Mouse (Mus musculus) intestine, embryonic 15.5 days (tissue): ENCODE results near the gene Zmat3. TPM values are rescaled to one million over a fixed set of nuclear protein-coding genes. Genes with fewer than 3 reads are reported as not detected.

Experiments
- ATAC-seq: fragments of 200-750 bp; cut with Nextera tagmentation; 2 replicates; pipeline ENCODE4 v1.8.0; 2017; ENCODE audit warnings: moderate TSS enrichment, moderate library complexity
- H3K27ac ChIP-seq: fragments of 300-500 bp; sonication (generic); 2 replicates; pipeline ENCODE4 v1.5.1; 2015; ENCODE audit warnings: mild to moderate bottlenecking, inconsistent platforms
- H3K27me3 ChIP-seq: fragments of 300-500 bp; sonication (generic); replicated peaks from 2 replicates; pipeline ENCODE4 v1.6.1; 2015; ENCODE audit warnings: inconsistent platforms
- H3K36me3 ChIP-seq: fragments of 300-500 bp; sonication (generic); 2 replicates; pipeline ENCODE4 v1.6.1; 2015; ENCODE audit warnings: inconsistent platforms
- H3K4me1 ChIP-seq: fragments of 300-500 bp; sonication (generic); replicated peaks from 2 replicates; pipeline ENCODE4 v1.6.1; 2015; ENCODE audit warnings: inconsistent platforms
- H3K4me2 ChIP-seq: fragments of 300-500 bp; sonication (generic); replicated peaks from 2 replicates; pipeline ENCODE4 v1.6.1; 2015; ENCODE audit warnings: mild to moderate bottlenecking, inconsistent platforms
- H3K4me3 ChIP-seq: fragments of 300-500 bp; sonication (generic); replicated peaks from 2 replicates; pipeline ENCODE4 v1.5.1; 2015; ENCODE audit warnings: inconsistent platforms
- H3K9ac ChIP-seq: fragments of 300-500 bp; sonication (generic); 2 replicates; pipeline ENCODE4 v1.6.1; 2015; ENCODE audit warnings: inconsistent platforms
- H3K9me3 ChIP-seq: fragments of 300-500 bp; sonication (generic); 2 replicates; pipeline ENCODE4 v1.6.1; 2016; ENCODE audit warnings: inconsistent platforms
- WGBS: fragments of 180-500 bp; shearing (Covaris S2); methylation state at CpG from one replicate; pipeline ENCODE4 v1.1.7; 2015; 5-methylcytosine and 5-hydroxymethylcytosine counted together
- polyA plus RNA-seq: library from polyadenylated mRNA; unstranded; fragments of >200 nt; fragmentation: Nextera tagmentation; extraction: Ambion mirVana; gene quantifications from 2 replicates; pipeline ENCODE4 v1.2.1, GENCODE M21; 2015

Gene Zmat3
- polyA plus RNA-seq, 1 experiment from 2014 or later, result 4.2 TPM

DNA sequence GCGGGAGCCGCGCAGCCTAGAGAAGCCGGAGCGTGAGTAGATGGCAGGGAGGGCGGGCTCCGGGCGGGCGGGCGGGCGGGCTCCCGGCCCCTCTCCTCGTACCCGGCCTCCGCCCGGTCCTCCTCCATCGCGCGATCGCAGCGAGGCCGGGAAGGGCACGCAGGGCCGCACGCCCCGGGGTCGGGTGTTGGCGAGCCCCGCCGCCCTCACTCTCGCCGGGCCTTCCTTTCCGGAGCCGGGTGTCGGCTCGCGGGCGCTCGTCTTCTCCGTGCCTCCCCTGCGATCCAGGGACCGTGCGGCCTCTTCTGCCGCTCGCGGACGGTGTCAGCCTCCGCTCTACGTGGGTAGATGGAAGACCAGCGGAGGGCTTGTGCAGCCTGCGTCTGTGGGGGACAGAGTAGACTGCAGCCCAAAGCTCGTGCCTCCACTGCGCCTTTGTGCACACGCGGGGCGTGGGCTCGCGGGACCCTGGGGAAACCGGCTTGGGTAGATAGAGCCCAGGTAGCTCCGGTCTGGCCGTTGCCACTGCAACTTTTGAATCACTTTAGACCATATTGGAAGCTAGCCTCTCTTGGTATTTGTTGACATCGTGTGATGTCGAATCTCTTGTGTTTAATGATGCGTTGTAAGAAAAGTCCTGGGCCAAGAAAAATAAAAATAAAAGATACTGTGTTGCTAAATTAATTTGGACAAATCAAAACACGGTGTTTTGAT lies 31.8 kb upstream of the Zmat3 start, which contains the start of gene Pik3ca:
TSS of gene Pik3ca (plus strand) at position 211 of the 714 bp plus-strand sequence.
- H3K9ac ChIP-seq, result peak within 1 kb of the TSS; percentile 92
- peak within 1 kb of the TSS; percentile 99 for H3K27ac ChIP-seq
- no peaks in the 10 kb centered on the region for H3K27me3 ChIP-seq
- peak; percentile 72 for ATAC-seq
- H3K4me1 ChIP-seq, result peaks cover 18% of the 10 kb centered on the region
- H3K36me3 ChIP-seq, result no peaks in the 10 kb centered on the region
- under 1% methylated on average over 61 of the region's 65 CpGs for WGBS
- peak within 1 kb of the TSS; percentile 63 for H3K4me2 ChIP-seq
- no peaks in the 10 kb centered on the region for H3K9me3 ChIP-seq
- H3K4me3 ChIP-seq, result peak within 1 kb of the TSS; percentile 93

- under 1% methylated on average over 50 of the region's 77 CpGs for WGBS
- Histone ChIP-seq H3K9me3 (no peaks in the 10 kb centered on the region), H3K36me3 (no peaks in the 10 kb centered on the region), H3K27me3 (no peaks in the 10 kb centered on the region), H3K9ac (peak overlapping the region; percentile 92), H3K27ac (peak overlapping the region; percentile 99), H3K4me3 (peak overlapping the region; percentile 93), H3K4me2 (peak overlapping the region; percentile 63), H3K4me1 (peaks cover 18% of the 10 kb centered on the region)
- ATAC-seq, result peak; percentile 98
These were observed 31.1 kb upstream of the Zmat3 start for GRCm38 (mm10) chr3:32396794-32397460.

DNA sequence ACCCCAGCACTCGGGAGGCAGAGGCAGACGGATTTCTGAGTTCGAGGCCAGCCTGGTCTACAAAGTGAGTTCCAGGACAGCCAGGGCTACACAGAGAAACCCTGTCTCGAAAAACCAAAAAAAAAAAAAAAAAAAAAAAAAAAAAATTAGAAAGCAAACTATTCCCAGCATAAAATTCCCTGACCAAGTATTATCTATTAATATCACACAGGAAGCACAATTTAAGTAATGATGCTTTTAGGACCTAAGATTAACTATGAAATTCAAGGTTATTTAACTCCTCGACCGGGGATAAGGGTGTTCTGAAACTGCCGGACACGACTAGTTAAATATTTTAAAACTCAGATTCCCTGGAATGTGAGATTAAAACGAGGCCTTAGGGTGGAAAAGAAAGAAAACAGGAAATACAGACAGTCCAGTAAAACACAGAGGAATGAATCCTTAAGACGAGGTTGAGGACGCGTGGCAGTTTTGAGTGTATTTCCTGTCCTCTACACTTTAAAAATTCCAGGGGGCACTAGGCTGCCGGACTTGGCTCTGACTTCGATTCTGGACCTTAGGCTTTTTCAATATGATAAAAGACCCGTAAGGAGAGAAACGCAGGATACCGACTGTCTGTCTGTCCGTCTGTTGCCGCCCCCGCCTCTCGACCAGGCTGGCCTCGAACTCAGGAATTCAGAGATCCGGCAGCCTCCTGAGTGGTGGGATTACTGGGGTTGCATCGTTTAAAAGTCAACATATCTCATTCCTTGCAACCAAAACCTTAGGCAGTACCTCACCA lies 30.1 kb upstream of the Zmat3 start:
- peak overlapping the region; percentile 99 for H3K27ac ChIP-seq
- H3K9me3 ChIP-seq, result no peaks in the 10 kb centered on the region
- WGBS, result 17% methylated on average over 24 of the region's 24 CpGs
- peak overlapping the region; percentile 93 for H3K4me3 ChIP-seq
- no peaks in the 10 kb centered on the region for H3K36me3 ChIP-seq
- peaks cover 13% of the 10 kb centered on the region; the same call in 1 of the 2 replicates for H3K4me1 ChIP-seq
- ATAC-seq, result peak; percentile 6
- no peaks in the 10 kb centered on the region for H3K27me3 ChIP-seq
- peak overlapping the region; percentile 39 for H3K9ac ChIP-seq
- peak overlapping the region; percentile 63 for H3K4me2 ChIP-seq

DNA sequence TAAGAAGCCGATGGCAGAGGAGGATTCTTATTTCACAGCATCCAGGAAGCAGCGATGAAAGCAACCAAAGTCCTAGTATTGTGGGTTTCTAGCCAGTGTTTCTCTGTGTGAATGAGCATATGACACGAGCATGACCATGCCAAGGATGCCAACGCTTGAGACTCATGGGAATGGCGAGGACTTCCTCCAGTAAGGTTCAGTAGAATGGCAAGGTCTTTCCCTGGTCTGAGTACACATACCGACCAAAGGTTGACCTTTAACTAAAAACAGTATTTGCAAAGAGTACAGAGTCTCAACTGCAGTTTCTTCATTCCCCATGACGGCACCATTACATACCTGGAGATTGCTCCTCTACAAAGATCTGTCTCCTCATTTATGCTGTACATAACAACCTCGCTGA lies 28.2 kb upstream of the Zmat3 start:
- no peaks in the 10 kb centered on the region for H3K9me3 ChIP-seq
- no peak overlapping the region for H3K4me2 ChIP-seq
- H3K4me3 ChIP-seq, result no peak overlapping the region
- no peaks in the 10 kb centered on the region for H3K4me1 ChIP-seq
- no peaks in the 10 kb centered on the region for H3K27me3 ChIP-seq
- no peak for ATAC-seq
- H3K9ac ChIP-seq, result no peak overlapping the region
- H3K36me3 ChIP-seq, result no peaks in the 10 kb centered on the region
- WGBS, result 86% methylated on average over 8 of the region's 8 CpGs
- no peak overlapping the region for H3K27ac ChIP-seq

DNA sequence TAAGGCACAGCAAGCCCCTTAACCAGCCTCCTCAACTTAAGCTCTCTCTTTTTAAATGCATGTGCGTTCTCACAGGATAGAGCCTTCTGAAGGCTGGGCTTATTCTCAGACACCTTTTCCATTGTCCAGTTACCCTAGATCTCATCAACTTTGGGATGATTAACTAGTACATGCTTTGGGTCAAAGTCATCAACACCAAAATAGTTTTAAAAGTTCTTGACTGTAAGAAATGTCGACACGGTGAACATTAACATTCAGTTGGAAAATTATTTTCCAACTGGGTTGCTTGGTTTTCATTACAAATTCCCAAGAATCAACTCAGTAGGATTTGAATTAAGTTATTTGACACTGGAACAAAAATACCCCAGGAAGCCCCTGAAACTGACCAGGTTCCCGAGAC lies 27.0 kb upstream of the Zmat3 start:
- no peaks in the 10 kb centered on the region for H3K36me3 ChIP-seq

DNA sequence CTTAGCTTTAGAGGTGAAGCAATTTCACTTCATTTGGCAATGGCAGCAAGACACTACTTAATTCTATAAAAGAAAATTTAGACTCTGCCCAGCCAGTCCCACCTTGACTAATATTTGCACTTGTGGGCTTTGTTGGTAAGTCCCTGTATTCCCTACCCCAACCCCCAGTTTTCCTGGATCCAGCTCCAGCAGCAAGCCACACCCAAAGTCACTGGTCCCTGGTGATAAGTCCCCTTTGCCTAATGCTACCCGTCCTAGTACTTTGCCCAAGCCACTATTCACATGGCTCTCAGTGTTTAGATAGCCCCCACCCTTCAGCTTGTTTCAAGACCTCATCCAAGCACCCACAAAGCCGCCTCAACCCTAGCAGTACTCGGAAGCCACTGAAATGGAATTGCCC lies 15.7 kb upstream of the Zmat3 start:
- H3K4me2 ChIP-seq, result no peak overlapping the region
- H3K27me3 ChIP-seq, result no peaks in the 10 kb centered on the region
- WGBS, result 61% methylated on average over 3 of the region's 3 CpGs
- no peak overlapping the region for H3K27ac ChIP-seq
- no peak overlapping the region for H3K9ac ChIP-seq
- H3K9me3 ChIP-seq, result no peaks in the 10 kb centered on the region
- no peaks in the 10 kb centered on the region for H3K4me1 ChIP-seq
- H3K36me3 ChIP-seq, result no peaks in the 10 kb centered on the region
- no peak overlapping the region for H3K4me3 ChIP-seq
- peak; percentile 62 for ATAC-seq

More for the DNA sequence above, 27.0 kb upstream of the Zmat3 start:
- ATAC-seq, result no peak
- 90% methylated on average over 4 of the region's 4 CpGs for WGBS
- Histone ChIP-seq H3K27ac (no peak overlapping the region), H3K9ac (no peak overlapping the region), H3K9me3 (no peaks in the 10 kb centered on the region), H3K4me1 (no peaks in the 10 kb centered on the region), H3K4me2 (no peak overlapping the region), H3K27me3 (no peaks in the 10 kb centered on the region), H3K4me3 (no peak overlapping the region)

GRCm38 (mm10) chr3:32379891-32380290 lies 14.1 kb upstream of the Zmat3 start:
- Histone ChIP-seq H3K36me3 (no peaks in the 10 kb centered on the region), H3K9me3 (no peaks in the 10 kb centered on the region), H3K27me3 (no peaks in the 10 kb centered on the region), H3K4me2 (no peak overlapping the region), H3K4me3 (no peak overlapping the region), H3K4me1 (no peaks in the 10 kb centered on the region), H3K27ac (no peak overlapping the region), H3K9ac (no peak overlapping the region)
- no peak for ATAC-seq
- 35% methylated on average over 2 of the region's 2 CpGs for WGBS

GRCm38 (mm10) chr3:32373236-32373635 lies 7.4 kb upstream of the Zmat3 start:
- H3K9ac ChIP-seq, result no peak overlapping the region
- H3K4me3 ChIP-seq, result no peak overlapping the region
- H3K27me3 ChIP-seq, result no peaks in the 10 kb centered on the region
- WGBS, result 82% methylated on average over 6 of the region's 6 CpGs
- no peak overlapping the region for H3K4me2 ChIP-seq
- no peaks in the 10 kb centered on the region for H3K9me3 ChIP-seq
- ATAC-seq, result no peak
- H3K27ac ChIP-seq, result no peak overlapping the region
- H3K4me1 ChIP-seq, result no peaks in the 10 kb centered on the region
- H3K36me3 ChIP-seq, result no peaks in the 10 kb centered on the region

DNA sequence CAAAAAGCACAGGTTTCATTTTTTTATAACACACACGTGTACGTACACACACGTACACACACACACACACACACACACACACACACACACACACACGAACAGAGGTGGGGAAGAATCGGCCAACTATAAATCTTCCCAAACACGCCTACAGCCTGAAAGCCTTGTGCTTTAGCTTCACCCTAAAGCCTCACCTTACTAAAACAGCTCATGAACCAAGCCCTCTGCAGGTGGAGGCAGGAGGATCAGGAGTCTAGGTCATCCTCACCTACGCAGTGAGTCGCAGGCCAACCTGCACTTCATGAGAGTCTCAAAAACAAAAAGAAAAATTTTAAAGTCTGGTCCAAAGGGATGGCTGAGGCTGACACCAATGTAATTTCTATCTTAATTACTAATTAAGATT lies 6.7 kb upstream of the Zmat3 start:
- Histone ChIP-seq H3K27me3 (no peaks in the 10 kb centered on the region), H3K9ac (no peak overlapping the region), H3K36me3 (no peaks in the 10 kb centered on the region), H3K4me1 (no peaks in the 10 kb centered on the region), H3K9me3 (no peaks in the 10 kb centered on the region), H3K4me3 (no peak overlapping the region), H3K4me2 (no peak overlapping the region), H3K27ac (no peak overlapping the region)
- no peak for ATAC-seq
- 77% methylated on average over 8 of the region's 8 CpGs for WGBS

GRCm38 (mm10) chr3:32371957-32372356 lies 6.1 kb upstream of the Zmat3 start:
- H3K4me3 ChIP-seq, result no peak overlapping the region
- H3K4me2 ChIP-seq, result no peak overlapping the region
- H3K4me1 ChIP-seq, result no peaks in the 10 kb centered on the region
- H3K9me3 ChIP-seq, result no peaks in the 10 kb centered on the region
- ATAC-seq, result no peak
- no peaks in the 10 kb centered on the region for H3K36me3 ChIP-seq
- no peaks in the 10 kb centered on the region for H3K27me3 ChIP-seq
- WGBS, result 71% methylated on average over 7 of the region's 7 CpGs
- H3K9ac ChIP-seq, result no peak overlapping the region
- H3K27ac ChIP-seq, result no peak overlapping the region

GRCm38 (mm10) chr3:32367516-32367915 lies 1.7 kb upstream of the Zmat3 start:
- 85% methylated on average over 1 of the region's 1 CpGs for WGBS
- H3K27me3 ChIP-seq, result no peaks in the 10 kb centered on the region

DNA sequence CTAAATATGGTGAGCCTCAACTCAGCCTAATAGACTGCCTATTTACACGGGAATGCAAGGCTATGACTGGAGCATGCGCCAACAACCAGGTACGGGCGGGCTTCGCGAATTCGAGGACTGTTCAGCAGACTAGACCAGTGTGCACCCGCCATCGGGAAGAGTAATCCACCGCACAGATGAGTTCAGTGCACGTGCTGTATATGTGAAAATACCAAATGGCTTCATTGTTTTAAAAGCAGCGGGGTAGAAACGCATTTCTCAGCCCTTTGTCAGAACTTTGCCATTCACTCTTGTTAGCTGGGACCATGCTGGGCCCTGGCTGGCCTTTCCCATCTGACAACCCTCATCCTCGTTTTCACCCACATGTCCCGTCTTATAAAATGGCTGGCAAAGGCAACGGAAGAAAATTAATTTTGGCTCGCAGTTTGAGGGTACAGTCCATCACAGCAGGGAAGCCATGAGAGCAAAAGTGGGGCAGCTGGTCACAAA lies 476 bp upstream of the Zmat3 start:
- WGBS, result 64% methylated on average over 17 of the region's 17 CpGs
- Histone ChIP-seq H3K9me3 (no peaks in the 10 kb centered on the region), H3K27me3 (no peaks in the 10 kb centered on the region), H3K27ac (no peak overlapping the region), H3K9ac (peak overlapping the region; percentile 66; the same call in 1 of the 2 replicates), H3K4me3 (peak overlapping the region; percentile 73), H3K4me2 (peak overlapping the region; percentile 95), H3K36me3 (no peaks in the 10 kb centered on the region), H3K4me1 (peaks cover 7% of the 10 kb centered on the region; the same call in 1 of the 2 replicates)
- peak; percentile 1 for ATAC-seq

More at GRCm38 (mm10) chr3:32367516-32367915, 1.7 kb upstream of the Zmat3 start:
- Histone ChIP-seq H3K9me3 (no peaks in the 10 kb centered on the region), H3K4me3 (no peak overlapping the region), H3K4me1 (peaks cover 7% of the 10 kb centered on the region; the same call in 1 of the 2 replicates), H3K36me3 (no peaks in the 10 kb centered on the region), H3K27ac (no peak overlapping the region), H3K4me2 (no peak overlapping the region), H3K9ac (no peak overlapping the region)
- ATAC-seq, result no peak
